Mouse (Mus musculus) stomach, embryonic 15.5 days (tissue): ENCODE results near the gene Pigg. TPM values are rescaled to one million over a fixed set of nuclear protein-coding genes. Genes with fewer than 3 reads are reported as not detected.
A peak's percentile ranks its signal among the peaks of the same experiment; 100 is the strongest.

Experiments used
- ATAC-seq: fragments of 200-750 bp; cut with Nextera tagmentation; 2 replicates; pipeline ENCODE4 v1.8.0; 2017; ENCODE audit warnings: low read depth, moderate number of reproducible peaks, moderate TSS enrichment; ENCODE audit not compliant: insufficient read depth, low FRiP score
- H3K27ac ChIP-seq: fragments of 300-500 bp; sonication (generic); 2 replicates; pipeline ENCODE4 v1.5.1; 2015; ENCODE audit warnings: mild to moderate bottlenecking, inconsistent platforms
- H3K27me3 ChIP-seq: fragments of 300-500 bp; sonication (generic); replicated peaks from 2 replicates; pipeline ENCODE4 v1.6.1; 2015; ENCODE audit warnings: inconsistent platforms
- H3K36me3 ChIP-seq: fragments of 300-500 bp; sonication (generic); 2 replicates; pipeline ENCODE4 v1.6.1; 2015; ENCODE audit warnings: inconsistent platforms
- H3K4me1 ChIP-seq: fragments of 300-500 bp; sonication (generic); 2 replicates; pipeline ENCODE4 v1.6.1; 2015; ENCODE audit warnings: inconsistent platforms
- H3K4me2 ChIP-seq: fragments of 300-500 bp; sonication (generic); 2 replicates; pipeline ENCODE4 v1.6.1; 2015; ENCODE audit warnings: mild to moderate bottlenecking, inconsistent platforms
- H3K4me3 ChIP-seq: fragments of 300-500 bp; sonication (generic); replicated peaks from 2 replicates; pipeline ENCODE4 v1.5.1; 2015; ENCODE audit warnings: inconsistent platforms
- H3K9ac ChIP-seq: fragments of 300-500 bp; sonication (generic); 2 replicates; pipeline ENCODE4 v1.6.1; 2015; ENCODE audit warnings: inconsistent platforms
- H3K9me3 ChIP-seq: fragments of 300-500 bp; sonication (generic); 2 replicates; pipeline ENCODE4 v1.6.1; 2016; ENCODE audit warnings: inconsistent platforms
- WGBS: fragments of 180-500 bp; shearing (Covaris S2); methylation state at CpG from one replicate; pipeline ENCODE4 v1.1.7; 2015; 5-methylcytosine and 5-hydroxymethylcytosine counted together
- polyA plus RNA-seq: library from polyadenylated mRNA; unstranded; fragments of >200 nt; fragmentation: Nextera tagmentation; extraction: Ambion mirVana; gene quantifications from 2 replicates; pipeline ENCODE4 v1.2.1, GENCODE M21; 2015

Pigg gene
- polyA plus RNA-seq, 1 experiment from 2014 or later: 6.5 TPM

GRCm38 (mm10) chr5:108360211-108360610 is 47.8 kb downstream of the Pigg start:
- Histone ChIP-seq H3K9ac (no peak overlapping the region), H3K36me3 (no peaks in the 10 kb centered on the region), H3K4me3 (no peak overlapping the region), H3K4me2 (no peak overlapping the region), H3K4me1 (no peaks in the 10 kb centered on the region), H3K27ac (no peak overlapping the region), H3K27me3 (peaks cover 23% of the 10 kb centered on the region), H3K9me3 (no peaks in the 10 kb centered on the region)
- WGBS: 79% methylated on average over 4 of the region's 4 CpGs
- no peak for ATAC-seq

GRCm38 (mm10) chr5:108362330-108362729 is 49.9 kb downstream of the Pigg start:
- Histone ChIP-seq H3K9ac (no peak overlapping the region), H3K27me3 (peaks cover 43% of the 10 kb centered on the region)

GRCm38 (mm10) chr5:108366328-108366983 is 54.0 kb downstream of the Pigg start:
- Histone ChIP-seq H3K4me1 (peaks cover 31% of the 10 kb centered on the region), H3K4me2 (peak overlapping the region; percentile 90), H3K36me3 (no peaks in the 10 kb centered on the region), H3K9me3 (no peaks in the 10 kb centered on the region), H3K27ac (no peak overlapping the region), H3K27me3 (peaks cover 78% of the 10 kb centered on the region), H3K9ac (no peak overlapping the region), H3K4me3 (peak overlapping the region; percentile 48)
- WGBS: 2% methylated on average over 59 of the region's 60 CpGs
- ATAC-seq: no peak

More at GRCm38 (mm10) chr5:108362330-108362729, 49.9 kb downstream of the Pigg start:
- Histone ChIP-seq H3K9me3 (no peaks in the 10 kb centered on the region), H3K4me3 (no peak overlapping the region), H3K4me1 (peaks cover 12% of the 10 kb centered on the region), H3K4me2 (no peak overlapping the region), H3K36me3 (no peaks in the 10 kb centered on the region), H3K27ac (no peak overlapping the region)
- no peak for ATAC-seq
- WGBS: 31% methylated on average over 3 of the region's 3 CpGs

- Histone ChIP-seq H3K4me1 (peaks cover 31% of the 10 kb centered on the region), H3K4me2 (peak overlapping the region; percentile 90), H3K4me3 (peak overlapping the region; percentile 48), H3K9ac (0 out of 2 replicates have a peak overlapping the region, but pooled peaks have one; percentile 20), H3K27me3 (peaks cover 85% of the 10 kb centered on the region), H3K36me3 (no peaks in the 10 kb centered on the region), H3K27ac (no peak overlapping the region), H3K9me3 (no peaks in the 10 kb centered on the region)
- under 1% methylated on average over 72 of the region's 100 CpGs for WGBS
- ATAC-seq: 0 out of 2 replicates have a peak, but pooled peaks have one; percentile 13
Measured at GRCm38 (mm10) chr5:108366984-108367841, 54.8 kb downstream of the Pigg start.

- ATAC-seq: no peak
- Histone ChIP-seq H3K4me2 (peak within 1 kb of the TSS; percentile 90), H3K4me1 (peaks cover 31% of the 10 kb centered on the region), H3K36me3 (no peaks in the 10 kb centered on the region), H3K9ac (0 out of 2 replicates have a peak within 1 kb of the TSS, but pooled peaks have one; percentile 20), H3K9me3 (no peaks in the 10 kb centered on the region), H3K27me3 (peaks cover 86% of the 10 kb centered on the region), H3K4me3 (peak within 1 kb of the TSS; percentile 48), H3K27ac (no peak within 1 kb of the TSS)
- WGBS: 1% methylated on average over 29 of the region's 36 CpGs
Measured at GRCm38 (mm10) chr5:108367871-108368332, 55.5 kb downstream of the Pigg start, which contains the start of gene Gm42517. Gm42517 (minus strand) TSS chr5:108367922.

GRCm38 (mm10) chr5:108368446-108368845 is 56.0 kb downstream of the Pigg start:
- ATAC-seq: 0 out of 2 replicates have a peak, but pooled peaks have one; percentile 9
- WGBS: 8% methylated on average over 6 of the region's 6 CpGs

GRCm38 (mm10) chr5:108368851-108369621 is 56.6 kb downstream of the Pigg start:
- peak overlapping the region; percentile 78 for H3K4me2 ChIP-seq
- H3K4me3 ChIP-seq: peak overlapping the region; percentile 35
- no peak for ATAC-seq
- H3K27ac ChIP-seq: no peak overlapping the region
- peaks cover 31% of the 10 kb centered on the region for H3K4me1 ChIP-seq
- no peak overlapping the region for H3K9ac ChIP-seq
- peaks cover 75% of the 10 kb centered on the region for H3K27me3 ChIP-seq
- no peaks in the 10 kb centered on the region for H3K36me3 ChIP-seq
- WGBS: under 1% methylated on average over 49 of the region's 49 CpGs
- no peaks in the 10 kb centered on the region for H3K9me3 ChIP-seq

More at GRCm38 (mm10) chr5:108368446-108368845, 56.0 kb downstream of the Pigg start:
- Histone ChIP-seq H3K9me3 (no peaks in the 10 kb centered on the region), H3K4me1 (peaks cover 31% of the 10 kb centered on the region), H3K27ac (no peak overlapping the region), H3K9ac (no peak overlapping the region), H3K36me3 (no peaks in the 10 kb centered on the region), H3K27me3 (peaks cover 80% of the 10 kb centered on the region), H3K4me3 (peak overlapping the region; percentile 35), H3K4me2 (peak overlapping the region; percentile 78)

GRCm38 (mm10) chr5:108369964-108370363 is 57.6 kb downstream of the Pigg start:
- no peaks in the 10 kb centered on the region for H3K36me3 ChIP-seq
- no peak overlapping the region for H3K4me2 ChIP-seq
- no peak overlapping the region for H3K27ac ChIP-seq
- peaks cover 31% of the 10 kb centered on the region for H3K4me1 ChIP-seq
- WGBS: 4% methylated on average over 6 of the region's 6 CpGs
- peaks cover 69% of the 10 kb centered on the region for H3K27me3 ChIP-seq
- no peak for ATAC-seq
- no peak overlapping the region for H3K9ac ChIP-seq
- H3K4me3 ChIP-seq: no peak overlapping the region
- H3K9me3 ChIP-seq: no peaks in the 10 kb centered on the region

GRCm38 (mm10) chr5:108374079-108374478 is 61.7 kb downstream of the Pigg start:
- H3K4me1 ChIP-seq: peaks cover 4% of the 10 kb centered on the region
- H3K27ac ChIP-seq: no peak overlapping the region
- no peak for ATAC-seq
- H3K9ac ChIP-seq: no peak overlapping the region
- WGBS: 71% methylated on average over 5 of the region's 5 CpGs
- H3K36me3 ChIP-seq: no peaks in the 10 kb centered on the region
- no peak overlapping the region for H3K4me2 ChIP-seq
- peaks cover 31% of the 10 kb centered on the region for H3K27me3 ChIP-seq
- H3K4me3 ChIP-seq: no peak overlapping the region
- H3K9me3 ChIP-seq: no peaks in the 10 kb centered on the region

GRCm38 (mm10) chr5:108376059-108376458 is 63.6 kb downstream of the Pigg start:
- H3K4me3 ChIP-seq: no peak overlapping the region
- H3K36me3 ChIP-seq: no peaks in the 10 kb centered on the region
- no peaks in the 10 kb centered on the region for H3K4me1 ChIP-seq
- H3K4me2 ChIP-seq: no peak overlapping the region
- H3K9me3 ChIP-seq: no peaks in the 10 kb centered on the region
- H3K27ac ChIP-seq: no peak overlapping the region
- ATAC-seq: no peak
- no peak overlapping the region for H3K9ac ChIP-seq
- WGBS: 55% methylated on average over 1 of the region's 1 CpGs
- H3K27me3 ChIP-seq: peaks cover 14% of the 10 kb centered on the region; the same call in 1 of the 2 replicates

GRCm38 (mm10) chr5:108378346-108378745 is 65.9 kb downstream of the Pigg start:
- Histone ChIP-seq H3K4me3 (no peak overlapping the region), H3K27me3 (0 out of 2 replicates have a peak, but pooled peaks cover 5% of the 10 kb centered on the region), H3K36me3 (no peaks in the 10 kb centered on the region), H3K4me1 (no peaks in the 10 kb centered on the region), H3K4me2 (no peak overlapping the region), H3K9ac (no peak overlapping the region), H3K27ac (no peak overlapping the region), H3K9me3 (no peaks in the 10 kb centered on the region)
- 77% methylated on average over 4 of the region's 4 CpGs for WGBS
- no peak for ATAC-seq
